Mouse (Mus musculus): ENCODE results near the gene Rsph9.

DNA sequence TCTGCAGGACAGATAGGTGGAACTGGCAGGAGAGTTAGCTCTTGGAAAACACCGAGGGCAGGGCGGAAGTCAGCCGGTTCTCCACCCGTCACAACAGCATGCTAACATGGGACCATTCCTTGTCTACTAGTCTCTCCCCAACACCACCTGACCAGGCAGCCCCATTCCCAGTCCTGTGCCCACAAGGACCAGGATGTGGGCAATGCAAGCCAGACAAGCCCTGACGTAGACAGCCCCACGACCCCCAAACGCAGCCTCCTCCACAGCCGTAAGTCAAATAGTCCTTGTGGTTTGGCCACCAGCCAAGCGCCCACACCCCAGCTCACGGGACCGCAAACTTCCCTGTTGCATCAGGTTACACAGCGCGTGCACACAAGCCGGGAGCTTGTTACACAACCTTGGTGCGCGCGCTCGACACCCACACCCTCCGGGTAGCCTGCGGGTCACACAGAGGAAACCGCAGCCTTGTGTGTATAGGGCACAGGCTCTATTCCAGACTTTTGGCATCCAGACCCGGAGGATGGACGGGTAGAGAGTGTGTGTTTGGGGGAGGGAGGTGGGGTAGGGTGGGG, 70.2 kb downstream of the Rsph9 start:
- 0 out of 2 replicates have a peak, but pooled peaks have one; percentile 1 for TF ChIP-seq CTCF (IDR thresholded peaks at IDR 0.05; ENCODE audit: extremely low read depth, insufficient read depth, insufficient read length, insufficient replicate concordance)
- no peak for TF ChIP-seq POLR2A (IDR thresholded peaks at IDR 0.05; ENCODE audit: low read depth, low read length)
